Mouse (Mus musculus) MEL (cell line): Measurements from ENCODE around the gene Acoxl. TPM values are rescaled to one million over a fixed set of nuclear protein-coding genes. Genes with fewer than 3 reads are reported as not detected.

Experiments used
- DNase-seq: peaks from one replicate; pipeline ENCODE4 v3.0.0; 2011; ENCODE audit warnings: low read depth, low spot score
- H3K27ac ChIP-seq: 2 replicates; pipeline ENCODE4 v1.5.1; 2012; ENCODE audit warnings: low read depth, mild to moderate bottlenecking, control low read depth, low read length, moderate library complexity; ENCODE audit not compliant: control insufficient read depth
- H3K27me3 ChIP-seq, 2 experiments: fragments of 150-350 bp in 1 of 2; sonication (generic) in 1 of 2; 2 replicates each; pipeline ENCODE4 v1.6.1; 2012; ENCODE audit warnings: low read length in 2 of 2, mild to moderate bottlenecking in 2 of 2, improper control_type of control experiment in 1 of 2, moderate library complexity in 1 of 2; ENCODE audit not compliant: insufficient read depth in 2 of 2, control insufficient read depth in 1 of 2
- H3K36me3 ChIP-seq, 2 experiments: 2 replicates each; pipeline ENCODE4 v1.6.1; 2012 to 2014; ENCODE audit warnings: low read length in 2 of 2, improper control_type of control experiment in 1 of 2, inconsistent platforms in 1 of 2, mild to moderate bottlenecking in 1 of 2; ENCODE audit not compliant: insufficient read depth in 2 of 2, control insufficient read depth in 1 of 2
- H3K4me1 ChIP-seq, 2 experiments: fragments of 150-350 bp in 1 of 2; sonication (generic) in 1 of 2; 2 replicates each; pipeline ENCODE4 v1.6.1; 2012; ENCODE audit warnings: low read length in 2 of 2, improper control_type of control experiment in 1 of 2, mild to moderate bottlenecking in 1 of 2; ENCODE audit not compliant: insufficient read depth in 2 of 2, control insufficient read depth in 1 of 2
- H3K4me3 ChIP-seq, 2 experiments: fragments of 150-350 bp in 1 of 2; sonication (generic) in 1 of 2; 2 replicates each; pipeline ENCODE4 v1.5.1; 2012; ENCODE audit warnings: low read depth in 2 of 2, low read length in 2 of 2, mild to moderate bottlenecking in 2 of 2, moderate library complexity in 2 of 2, control low read depth in 1 of 2, improper control_type of control experiment in 1 of 2; ENCODE audit not compliant: control insufficient read depth in 1 of 2, insufficient read depth in 1 of 2
- H3K79me2 ChIP-seq: 2 replicates; pipeline ENCODE4 v1.6.1; 2012; ENCODE audit warnings: mild to moderate bottlenecking, low read length, moderate library complexity; ENCODE audit not compliant: control insufficient read depth, poor library complexity, insufficient read depth
- H3K9ac ChIP-seq: 2 replicates; pipeline ENCODE4 v1.6.1; 2012; ENCODE audit warnings: low read depth, mild to moderate bottlenecking, control low read depth, low read length, moderate library complexity; ENCODE audit not compliant: control insufficient read depth, poor library complexity, severe bottlenecking
- H3K9me3 ChIP-seq: fragments of 150-350 bp; sonication (generic); replicated peaks from 2 replicates; pipeline ENCODE4 v1.6.1; 2012; ENCODE audit warnings: mild to moderate bottlenecking, low read length, improper control_type of control experiment, moderate library complexity; ENCODE audit not compliant: insufficient read depth
- CHD1 ChIP-seq: IDR thresholded peaks from 2 replicates; pipeline ENCODE4 v1.6.1; 2012; ENCODE audit warnings: low read depth, mild to moderate bottlenecking, inconsistent platforms, low read length, improper control_type of control experiment
- CHD2 ChIP-seq: IDR thresholded peaks from 2 replicates; pipeline ENCODE4 v1.6.1; 2011; ENCODE audit warnings: low read length, improper control_type of control experiment
- E2F4 ChIP-seq: IDR thresholded peaks from 2 replicates; pipeline ENCODE4 v1.6.1; 2011; ENCODE audit warnings: low read depth, low read length, improper control_type of control experiment, borderline replicate concordance
- GABPA ChIP-seq: IDR thresholded peaks from 2 replicates; pipeline ENCODE4 v1.6.1; 2012; ENCODE audit warnings: low read depth, mild to moderate bottlenecking, inconsistent platforms, low read length, improper control_type of control experiment, moderate library complexity
- GATA1 ChIP-seq: IDR thresholded peaks from 2 replicates; pipeline ENCODE4 v1.6.1; 2011; ENCODE audit warnings: low read depth, low read length, improper control_type of control experiment
- HCFC1 ChIP-seq: IDR thresholded peaks from 2 replicates; pipeline ENCODE4 v1.6.1; 2012; ENCODE audit warnings: low read depth, mild to moderate bottlenecking, inconsistent platforms, low read length, improper control_type of control experiment, moderate library complexity
- JUND ChIP-seq: IDR thresholded peaks from 2 replicates; pipeline ENCODE4 v1.6.1; 2011; ENCODE audit warnings: low read depth, mild to moderate bottlenecking, improper control_type of control experiment, low read length
- MAFK ChIP-seq: IDR thresholded peaks from 2 replicates; pipeline ENCODE4 v1.6.1; 2011; ENCODE audit warnings: low read depth, mild to moderate bottlenecking, low read length, improper control_type of control experiment, borderline replicate concordance
- MAZ ChIP-seq: IDR thresholded peaks from 2 replicates; pipeline ENCODE4 v1.6.1; 2012; ENCODE audit warnings: low read depth, mild to moderate bottlenecking, inconsistent platforms, low read length, improper control_type of control experiment
- MEF2A ChIP-seq: IDR thresholded peaks from 2 replicates; pipeline ENCODE4 v1.6.1; 2014; ENCODE audit warnings: low read depth, mild to moderate bottlenecking, inconsistent platforms, low read length, improper control_type of control experiment; ENCODE audit not compliant: poor library complexity, insufficient replicate concordance, severe bottlenecking; ENCODE audit errors: extremely low read depth
- MXI1 ChIP-seq: IDR thresholded peaks from 2 replicates; pipeline ENCODE4 v1.6.1; 2011; ENCODE audit warnings: mild to moderate bottlenecking, low read depth, low read length, improper control_type of control experiment
- MYB ChIP-seq: IDR thresholded peaks from 2 replicates; pipeline ENCODE4 v1.6.1; 2011; ENCODE audit warnings: mild to moderate bottlenecking, low read depth, low read length, improper control_type of control experiment
- MYC ChIP-seq: IDR thresholded peaks from 2 replicates; pipeline ENCODE4 v1.6.1; 2011; ENCODE audit warnings: low read depth, mild to moderate bottlenecking, low read length, improper control_type of control experiment, moderate library complexity
- NELFE ChIP-seq: IDR thresholded peaks from 2 replicates; pipeline ENCODE4 v1.6.1; 2011; ENCODE audit warnings: low read depth, low read length, improper control_type of control experiment
- NRF1 ChIP-seq: IDR thresholded peaks from 2 replicates; pipeline ENCODE4 v1.6.1; 2014; ENCODE audit warnings: low read depth, mild to moderate bottlenecking, inconsistent platforms, low read length, improper control_type of control experiment, moderate library complexity; ENCODE audit not compliant: poor library complexity, insufficient read depth, severe bottlenecking
- POLR2AphosphoS2 ChIP-seq: IDR thresholded peaks from 2 replicates; pipeline ENCODE4 v1.6.1; 2011; ENCODE audit warnings: low read length, improper control_type of control experiment
- POLR2AphosphoS5 ChIP-seq: IDR thresholded peaks from 2 replicates; pipeline ENCODE4 v1.6.1; 2012; ENCODE audit warnings: low read depth, borderline replicate concordance, mild to moderate bottlenecking, inconsistent platforms, low read length, moderate library complexity, mixed read lengths
- RAD21 ChIP-seq: IDR thresholded peaks from 2 replicates; pipeline ENCODE4 v1.6.1; 2011; ENCODE audit warnings: mild to moderate bottlenecking, low read depth, low read length, improper control_type of control experiment
- SIN3A ChIP-seq: IDR thresholded peaks from 2 replicates; pipeline ENCODE4 v1.6.1; 2012; ENCODE audit warnings: low read length, improper control_type of control experiment, inconsistent platforms
- SMC3 ChIP-seq: IDR thresholded peaks from 2 replicates; pipeline ENCODE4 v1.6.1; 2011; ENCODE audit warnings: low read depth, low read length, improper control_type of control experiment
- TAL1 ChIP-seq: IDR thresholded peaks from 2 replicates; pipeline ENCODE4 v1.6.1; 2012; ENCODE audit warnings: mild to moderate bottlenecking, inconsistent platforms, low read length, moderate library complexity, mixed read lengths
- TCF12 ChIP-seq: IDR thresholded peaks from 2 replicates; pipeline ENCODE4 v1.6.1; 2014; ENCODE audit warnings: low read depth, mild to moderate bottlenecking, inconsistent platforms, low read length, improper control_type of control experiment, moderate library complexity
- UBTF ChIP-seq: IDR thresholded peaks from 2 replicates; pipeline ENCODE4 v1.6.1; 2012; ENCODE audit warnings: low read depth, mild to moderate bottlenecking, inconsistent platforms, low read length, improper control_type of control experiment, moderate library complexity, borderline replicate concordance; ENCODE audit not compliant: insufficient read depth
- USF2 ChIP-seq, 2 experiments: IDR thresholded peaks; 2 replicates each; pipeline ENCODE4 v1.6.1; 2011 to 2012; ENCODE audit warnings: improper control_type of control experiment in 2 of 2, low read length in 2 of 2, borderline replicate concordance in 1 of 2, inconsistent platforms in 1 of 2, low read depth in 1 of 2, mild to moderate bottlenecking in 1 of 2; ENCODE audit not compliant: insufficient read depth in 1 of 2
- ZC3H11A ChIP-seq: IDR thresholded peaks from 2 replicates; pipeline ENCODE4 v1.6.1; 2012; ENCODE audit warnings: low read depth, mild to moderate bottlenecking, inconsistent platforms, low read length, improper control_type of control experiment
- ZKSCAN1 ChIP-seq: IDR thresholded peaks from 2 replicates; pipeline ENCODE4 v1.6.1; 2012; ENCODE audit warnings: low read depth, mild to moderate bottlenecking, inconsistent platforms, low read length, improper control_type of control experiment, moderate library complexity
- ZMIZ1 ChIP-seq: IDR thresholded peaks from 2 replicates; pipeline ENCODE4 v1.6.1; 2012; ENCODE audit warnings: low read depth, mild to moderate bottlenecking, inconsistent platforms, low read length, improper control_type of control experiment, moderate library complexity
- ZNF384 ChIP-seq: IDR thresholded peaks from 2 replicates; pipeline ENCODE4 v1.6.1; 2012; ENCODE audit warnings: low read depth, mild to moderate bottlenecking, inconsistent platforms, low read length, improper control_type of control experiment
- polyA plus RNA-seq, 2 experiments: library from polyadenylated mRNA; stranded (reverse) in 1 of 2; unstranded in 1 of 2; fragments of >175 nt in 1 of 2; fragments of >200 nt in 1 of 2; gene quantifications; 2 replicates each; pipeline versions ENCODE4 v1.2.1 to v1.2.4; 2012; ENCODE audit warnings: low replicate concordance in 2 of 2, low read depth in 1 of 2; ENCODE audit not compliant: insufficient read length in 2 of 2, insufficient read depth in 1 of 2, missing spikeins in 1 of 2
- total RNA-seq: library from RNA; depleted of rRNA; stranded (reverse); fragments of 300-350 nt; gene quantifications from 2 replicates; pipeline ENCODE4 v1.2.3, GENCODE M21; 2012

Gene Acoxl
- total and polyA plus RNA-seq, 3 experiments, result 0.31 to 0.39 TPM; not detected in 1

DNA sequence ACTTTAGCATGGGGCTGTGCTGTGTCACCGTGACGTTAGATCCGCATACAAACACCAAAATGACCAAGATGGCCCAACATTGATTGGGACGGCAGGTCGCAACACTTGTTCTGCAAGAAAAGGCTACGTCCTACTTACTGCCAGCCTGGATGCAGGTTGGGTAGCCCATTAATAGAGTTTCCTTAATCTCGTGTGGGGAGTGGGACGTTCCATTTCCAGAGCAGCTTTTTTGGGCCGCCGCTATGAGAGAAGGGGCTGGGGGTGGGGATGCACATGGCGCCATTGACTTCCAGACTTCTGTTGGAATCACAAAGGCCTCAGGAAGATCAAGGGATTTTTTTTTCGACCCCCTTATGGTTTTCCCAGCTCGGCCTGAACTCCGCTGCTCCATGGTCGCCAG is 286.0 kb downstream of the Acoxl start:
- H3K9ac ChIP-seq, result no peak overlapping the region
- H3K4me3 ChIP-seq, result no peak overlapping the region
- peaks cover 0 to 5% of the 10 kb centered on the region in 2 experiments; a peak in 1 of 4 replicates for H3K4me1 ChIP-seq
- no peak for TF ChIP-seq UBTF
- no peak overlapping the region for H3K27ac ChIP-seq
- no peaks in the 10 kb centered on the region for H3K79me2 ChIP-seq
- no peak for DNase-seq
- H3K9me3 ChIP-seq, result no peaks in the 10 kb centered on the region
- no peaks in the 10 kb centered on the region for H3K27me3 ChIP-seq
- H3K36me3 ChIP-seq, result no peaks in the 10 kb centered on the region; a peak in 1 of 4 replicates

DNA sequence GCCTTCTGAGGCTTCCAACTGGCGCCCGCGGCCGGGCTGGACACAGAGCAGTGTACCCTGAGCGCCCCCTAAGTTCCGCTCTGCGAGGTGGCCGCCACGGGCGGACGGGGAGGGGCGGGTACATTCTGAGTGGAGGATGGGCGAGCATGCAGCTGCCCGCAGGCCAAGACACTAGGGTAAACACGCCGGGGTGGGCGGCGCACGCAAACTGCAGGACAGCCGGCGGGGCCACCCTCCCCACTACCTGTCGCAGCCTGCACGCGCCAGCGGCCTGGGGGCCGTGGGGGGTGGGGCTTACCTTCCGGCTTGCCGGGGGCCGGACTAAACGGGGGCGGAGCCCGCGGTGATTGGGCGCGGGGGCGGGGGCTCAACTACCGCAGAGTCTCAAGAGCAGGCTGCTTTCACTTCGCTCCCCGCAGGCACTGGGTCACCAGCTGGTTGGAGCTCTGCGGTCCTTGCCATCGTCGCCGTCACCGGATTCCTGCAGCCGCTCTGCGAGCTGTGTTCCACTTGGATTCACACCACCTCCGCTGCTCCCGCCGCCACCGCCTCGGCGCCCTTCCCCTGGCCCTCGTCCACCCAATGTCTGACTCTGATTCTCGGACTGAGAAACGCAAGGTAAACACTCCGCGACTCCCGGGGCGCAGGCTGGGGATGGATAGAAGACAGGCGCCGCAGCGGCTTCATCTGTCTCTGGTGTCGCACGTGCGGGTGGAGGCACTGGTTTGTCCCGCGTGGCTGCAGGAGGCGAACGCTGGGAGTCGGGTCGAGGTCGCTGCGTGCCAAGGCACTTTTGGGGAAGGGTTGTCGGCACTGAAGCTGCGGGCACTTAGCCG is 287.2 kb downstream of the Acoxl start, which contains the start of gene Bcl2l11:
Gene Bcl2l11 (plus strand): TSS at position 404 of the 836 bp plus-strand sequence.
- Histone ChIP-seq H3K79me2 (no peaks in the 10 kb centered on the region), H3K9ac (peak within 1 kb of the TSS; percentile 77), H3K27ac (peak within 1 kb of the TSS; percentile 17; the same call in 1 of the 2 replicates), H3K9me3 (no peaks in the 10 kb centered on the region), H3K27me3 (no peaks in the 10 kb centered on the region), H3K4me1 (peaks cover 0 to 5% of the 10 kb centered on the region in 2 experiments; a peak in 1 of 4 replicates), H3K36me3 (no peaks in the 10 kb centered on the region; a peak in 1 of 4 replicates), H3K4me3 (peak within 1 kb of the TSS; percentile 95 to 99)
- DNase-seq, result peak; percentile 97
- TF ChIP-seq MYB (no peak), UBTF (peak; percentile 42; the same call in 1 of the 2 replicates), JUND (no peak), MXI1 (peak; percentile 67; the same call in 1 of the 2 replicates), POLR2AphosphoS5 (0 out of 2 replicates have a peak, but pooled peaks have one; percentile 59), GATA1 (no peak), MEF2A (no peak), GABPA (no peak), RAD21 (peak; percentile 63), ZKSCAN1 (no peak), NELFE (peak; percentile 92), CHD2 (no peak), USF2 (IDR thresholded peaks at IDR 0.05; ENCODE audit: borderline replicate concordance in 1 of 2, insufficient read depth in 1 of 2, low read depth in 1 of 2, low read length in 2 of 2) (no peak), SMC3 (peak; percentile 51), TCF12 (peak; percentile 79), ZMIZ1 (peak; percentile 91; the same call in 1 of the 2 replicates), E2F4 (no peak), MAZ (peak; percentile 87; the same call in 1 of the 2 replicates), HCFC1 (no peak), NRF1 (no peak), POLR2AphosphoS2 (peak; percentile 91), SIN3A (peak; percentile 65), ZC3H11A (no peak; the same call in 1 of the 2 replicates), CHD1 (no peak), MYC (no peak), MAFK (no peak), ZNF384 (no peak), TAL1 (no peak)
